Mouse (Mus musculus) spleen, adult 2 months (tissue): ENCODE results near the gene Gcm2.

Experiments
- CTCF ChIP-seq: fragments of 200-500 bp; IDR thresholded peaks from 2 replicates; pipeline ENCODE4 v1.5.1; 2011; ENCODE audit warnings: mild to moderate bottlenecking, inconsistent platforms; ENCODE audit not compliant: insufficient read depth, insufficient read length, insufficient replicate concordance; ENCODE audit errors: extremely low read depth
- POLR2A ChIP-seq: fragments of 200-500 bp; IDR thresholded peaks from 2 replicates; pipeline ENCODE4 v1.6.1; 2011; ENCODE audit warnings: low read depth, low read length, inconsistent platforms

- TF ChIP-seq CTCF, result no peak
- no peak for TF ChIP-seq POLR2A
Measured at GRCm38 (mm10) chr13:41097324-41098058, 13.3 kb downstream of the Gcm2 start.
